Mouse (Mus musculus) CD4-positive, CD25-positive, alpha-beta regulatory T cell (primary cell): ENCODE results near the gene Glycam1. TPM values are rescaled to one million over a fixed set of nuclear protein-coding genes. Genes with fewer than 3 reads are reported as not detected.

ENCODE experiments used
- polyA plus RNA-seq: library from polyadenylated mRNA; unstranded; fragments of 100-300 nt; shearing (Covaris generic); gene quantifications from one replicate; pipeline ENCODE4 v1.2.1, GENCODE M21; 2017

Gene Glycam1
- polyA plus RNA-seq, result 0.28 TPM

GRCm38 (mm10) chr15:103564981-103565380 lies at the start of gene Glycam1:
Gene Glycam1 (minus strand): TSS chr15:103565081.

GRCm38 (mm10) chr15:103537822-103538213 lies 27.1 kb downstream of the Glycam1 start, which contains the start of gene Ppp1r1a:
Gene Ppp1r1a (minus strand): TSS chr15:103538003.

Other genes starting within 250 kb of the Glycam1 start
- gene Zfp385a, start 225.0 kb downstream of the Glycam1 start, polyA plus RNA-seq, result 0.13 TPM
- gene Itga5, start 198.3 kb downstream of the Glycam1 start, polyA plus RNA-seq, result 7.7 TPM
- not detected for gene Gtsf1, start 134.6 kb downstream of the Glycam1 start, polyA plus RNA-seq
- gene Gtsf2, start 116.6 kb downstream of the Glycam1 start, polyA plus RNA-seq, result not detected
- 148 TPM for gene Nckap1l, start 111.3 kb downstream of the Glycam1 start, polyA plus RNA-seq
- 9.4 TPM for gene Pde1b, start 62.0 kb downstream of the Glycam1 start, polyA plus RNA-seq
- 0.22 TPM for gene Ppp1r1a, start 27.1 kb downstream of the Glycam1 start, polyA plus RNA-seq
- not detected for gene Mucl1, start 190.4 kb upstream of the Glycam1 start, polyA plus RNA-seq